Mouse (Mus musculus) right cerebral cortex, postnatal 14 days (tissue): Measurements from ENCODE around the gene Ticrr.

Experiments used
- DNase-seq: peaks from one replicate; pipeline ENCODE4 v3.0.0; 2022

The Ticrr gene

GRCm38 (mm10) chr7:79696495-79696894, 36.5 kb downstream of the Ticrr start:
- no peak for DNase-seq

DNA sequence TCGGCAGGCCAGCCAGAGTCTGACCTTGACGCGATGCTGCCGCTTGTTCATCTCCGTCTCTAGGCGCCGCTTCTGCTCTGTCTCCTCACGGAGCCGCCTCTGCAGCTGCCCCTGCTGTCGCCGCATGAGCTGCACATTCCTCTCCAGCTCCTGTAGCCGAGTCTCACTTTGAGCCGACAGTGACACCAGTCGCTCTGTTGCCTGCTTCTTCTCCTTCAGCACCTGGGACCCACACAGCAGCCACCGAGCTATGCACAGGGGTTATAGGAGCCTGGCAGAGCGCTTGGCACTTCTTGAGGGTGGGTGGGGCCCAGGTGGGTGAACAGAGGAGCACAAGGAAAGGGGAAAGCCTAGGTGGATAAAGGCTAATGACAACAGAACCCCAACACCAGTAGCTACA, 42.8 kb downstream of the Ticrr start:
- no peak for DNase-seq

- DNase-seq = no peak
Measured at GRCm38 (mm10) chr7:79705210-79705609, 45.2 kb downstream of the Ticrr start.

GRCm38 (mm10) chr7:79710130-79710607, 50.2 kb downstream of the Ticrr start:
- DNase-seq = peak; percentile 76

DNA sequence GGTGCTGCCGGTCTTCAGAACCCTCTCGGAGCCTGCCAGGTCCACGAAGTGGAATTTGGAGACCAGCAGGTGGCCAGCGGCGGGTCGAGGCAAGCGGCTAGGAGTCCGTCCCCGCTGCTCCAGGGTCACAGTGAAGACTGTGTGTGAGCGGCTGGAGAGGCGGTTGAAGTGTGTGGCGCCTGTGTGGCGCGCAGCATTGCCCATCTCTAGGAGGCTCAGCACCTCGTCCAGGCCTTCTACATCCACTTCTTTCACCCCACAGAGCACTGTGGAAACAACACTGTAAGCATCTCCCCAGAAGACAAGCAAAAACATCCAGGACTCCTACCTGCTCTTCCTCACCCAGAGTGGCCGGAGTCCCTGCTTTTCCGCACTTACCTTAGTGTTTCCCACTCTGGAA, 50.8 kb downstream of the Ticrr start:
- DNase-seq = no peak

DNA sequence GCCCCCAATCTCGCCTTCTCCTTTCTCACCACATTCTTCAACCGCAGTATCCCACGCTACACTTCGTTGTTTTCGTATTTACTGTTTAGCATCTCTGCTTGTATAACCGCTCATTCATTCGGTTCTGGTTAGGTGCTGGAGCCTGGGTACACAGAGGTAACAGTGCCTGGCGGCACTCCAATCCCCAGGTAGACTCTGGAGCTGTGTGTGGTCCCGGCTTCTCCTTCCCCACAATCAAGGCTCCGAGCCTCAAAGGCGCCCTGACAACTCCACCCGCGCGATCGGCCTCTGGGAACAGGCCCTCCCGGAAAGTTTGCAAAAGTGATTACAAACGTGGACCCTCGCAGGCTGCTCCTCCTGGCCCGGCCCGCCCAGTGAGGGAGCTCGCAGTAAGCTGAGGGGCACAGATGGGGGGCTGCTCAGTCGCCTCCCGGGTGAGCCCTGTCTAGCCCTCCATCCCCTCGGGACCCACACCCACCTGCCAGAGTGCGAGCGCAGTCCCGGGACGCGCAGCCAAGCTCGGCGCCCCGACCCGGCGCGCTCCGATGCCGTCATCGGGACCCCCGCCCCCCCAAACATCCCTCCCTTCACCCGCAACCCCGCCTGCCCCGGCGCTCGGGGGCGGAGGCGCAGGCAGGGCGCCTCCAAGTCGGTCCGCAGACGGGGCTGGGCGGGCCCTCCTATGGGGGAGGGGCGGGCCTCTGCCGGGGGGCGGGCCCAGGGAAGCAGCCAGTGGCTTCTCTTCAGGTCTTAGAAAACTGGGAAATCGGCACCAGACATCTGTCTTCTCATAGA, 55.4 kb downstream of the Ticrr start, which contains the start of gene Kif7:
Kif7 (minus strand) TSS at position 534 of the 795 bp plus-strand sequence.
- DNase-seq = peak; percentile 55

DNA sequence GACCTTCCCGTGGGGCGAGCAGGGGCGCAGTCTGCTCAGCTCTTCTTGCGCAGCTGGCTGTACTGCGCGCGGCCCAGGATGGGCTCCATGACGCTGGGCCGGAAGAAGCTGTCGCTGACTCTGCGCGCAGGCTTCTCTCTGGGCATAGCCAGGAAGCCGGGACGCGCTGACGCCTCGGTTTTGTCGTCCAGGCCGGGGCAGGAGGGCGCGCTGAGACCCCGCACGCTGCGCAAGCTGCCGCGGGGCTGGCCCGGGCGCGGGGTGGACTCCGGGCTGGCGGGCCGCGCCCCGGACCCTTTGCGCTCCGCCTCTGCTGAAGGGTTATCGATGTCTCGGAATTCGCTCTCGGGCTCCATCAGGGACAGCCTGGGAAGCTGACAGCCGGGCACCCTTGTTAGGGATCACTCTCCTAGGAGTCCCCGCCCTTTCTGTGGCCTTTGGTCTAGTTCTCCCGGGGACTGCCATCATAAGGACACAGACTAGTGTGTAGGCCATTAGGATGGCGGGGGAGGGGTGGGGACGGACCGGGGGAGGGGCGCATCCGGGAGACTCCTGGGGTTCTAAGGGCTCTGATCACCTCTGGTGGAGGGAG, 61.5 kb downstream of the Ticrr start:
- peak; percentile 54 for DNase-seq

DNA sequence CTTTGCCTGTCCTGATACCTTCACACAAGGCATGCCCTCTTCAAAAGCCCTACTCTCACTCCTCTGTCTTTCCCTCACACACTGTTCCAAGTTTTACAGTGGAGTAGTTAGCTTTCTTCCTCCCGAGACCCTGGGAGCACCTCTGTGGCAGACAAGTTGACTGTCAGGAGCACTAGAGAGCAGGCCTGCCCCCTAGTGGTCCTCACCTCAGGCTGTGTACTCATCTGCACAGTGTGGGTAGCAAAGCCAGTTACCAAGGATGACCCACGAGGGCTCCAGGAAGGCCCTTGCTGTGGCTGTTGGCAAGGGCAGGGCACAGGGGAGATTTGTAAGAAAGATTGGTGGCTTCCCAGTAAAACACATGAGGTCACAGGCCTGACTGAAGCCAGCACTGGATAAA, 67.1 kb downstream of the Ticrr start:
- DNase-seq = peak; percentile 67

GRCm38 (mm10) chr7:79728219-79728618, 68.2 kb downstream of the Ticrr start:
- peak; percentile 40 for DNase-seq

DNA sequence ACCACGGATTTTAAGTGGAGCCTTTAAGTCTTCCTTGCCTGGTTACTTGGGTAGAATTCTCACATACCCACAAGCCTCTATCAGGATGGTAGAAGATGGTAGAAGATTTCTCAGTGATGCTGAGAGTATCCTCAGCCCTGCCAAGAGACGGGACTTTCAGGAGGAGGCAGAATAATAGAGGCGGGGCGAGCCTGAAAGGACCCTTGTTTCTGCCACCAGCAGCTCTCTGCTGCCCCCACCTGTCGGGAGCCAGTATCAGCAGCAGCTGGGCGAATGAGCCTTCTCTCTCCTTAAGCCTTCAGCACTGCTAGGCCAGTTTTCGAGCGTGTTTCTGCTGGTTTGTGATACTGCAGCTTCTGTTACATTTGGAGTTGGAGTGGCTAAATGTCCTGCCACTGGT, 69.2 kb downstream of the Ticrr start:
- DNase-seq = peak; percentile 72

DNA sequence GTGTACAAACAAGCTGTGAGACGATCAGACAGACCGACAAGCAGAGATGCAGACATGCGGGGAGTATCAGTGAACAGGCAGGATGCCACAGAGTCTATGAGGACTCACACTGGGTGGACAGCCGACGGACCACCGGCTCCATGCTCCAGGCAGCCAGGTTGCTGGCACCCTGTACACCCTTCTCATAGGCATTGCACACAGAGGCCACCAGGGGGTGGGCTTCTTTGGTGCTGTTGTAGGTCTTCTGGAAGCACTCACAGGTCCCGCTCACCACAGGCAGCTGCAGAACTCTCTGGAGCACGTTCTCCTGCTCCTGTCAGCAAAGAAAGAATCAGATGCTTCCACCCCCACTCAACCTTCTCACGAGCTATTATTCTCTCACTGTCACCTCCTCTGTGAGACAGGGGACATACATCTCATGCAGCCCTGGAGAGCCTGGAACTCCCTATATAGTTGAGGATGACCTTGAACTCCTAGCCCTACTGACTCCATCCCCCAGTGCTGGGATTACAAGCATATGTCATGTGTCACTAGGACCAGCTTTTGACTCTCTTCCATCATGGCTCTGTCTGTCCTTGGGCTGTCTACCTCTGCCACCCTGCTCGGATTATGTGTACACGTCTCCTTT, 69.9 kb downstream of the Ticrr start:
- peak; percentile 25 for DNase-seq

DNA sequence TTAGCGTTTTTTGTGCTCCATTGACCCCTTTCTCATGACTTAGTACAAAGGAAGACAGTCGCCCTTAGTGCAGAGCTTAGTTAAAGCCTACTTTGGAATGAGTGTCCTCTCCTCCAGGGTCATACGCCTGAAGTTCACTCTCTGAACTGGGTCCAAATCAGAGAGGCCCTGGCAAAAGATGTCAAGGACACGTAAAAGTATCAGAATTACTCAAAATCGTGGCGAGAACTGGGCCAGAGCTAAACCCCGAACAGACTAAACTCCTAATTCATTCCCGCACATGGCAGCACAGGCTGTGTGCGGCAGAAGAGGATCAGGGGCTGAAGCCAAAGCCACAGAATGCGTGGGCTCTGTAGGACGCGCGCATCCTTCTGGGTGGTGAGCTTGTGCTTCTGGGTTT, 71.4 kb downstream of the Ticrr start:
- DNase-seq = no peak

- DNase-seq = no peak
Measured at GRCm38 (mm10) chr7:79732622-79733021, 72.6 kb downstream of the Ticrr start, which contains the start of gene Plin1. Plin1 (minus strand) TSS chr7:79732903.

DNA sequence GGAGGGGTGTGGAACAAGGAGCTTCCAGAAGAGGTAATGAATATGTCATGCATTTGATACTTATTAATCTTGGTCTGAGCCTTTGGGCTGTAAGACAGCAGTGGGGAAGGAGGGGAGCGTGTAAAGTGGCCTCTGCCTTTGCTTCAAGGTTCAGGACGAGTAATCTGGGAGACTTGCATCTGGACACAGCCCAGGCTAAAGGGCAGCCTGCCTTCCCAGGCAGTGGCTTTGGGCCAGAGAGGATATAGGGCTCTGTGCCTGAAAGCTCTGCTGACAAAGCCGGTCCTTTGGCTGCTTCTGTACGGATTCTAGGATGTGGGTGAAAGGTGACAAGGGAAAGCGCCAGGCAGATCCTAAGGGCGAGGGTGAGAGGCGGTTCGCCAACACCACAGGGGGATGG, 74.6 kb downstream of the Ticrr start:
- no peak for DNase-seq

- no peak for DNase-seq
Measured at GRCm38 (mm10) chr7:79736511-79736910, 76.5 kb downstream of the Ticrr start.

- no peak for DNase-seq
Measured at GRCm38 (mm10) chr7:79738913-79739312, 78.9 kb downstream of the Ticrr start.

GRCm38 (mm10) chr7:79740279-79740678, 80.3 kb downstream of the Ticrr start:
- DNase-seq = no peak

DNA sequence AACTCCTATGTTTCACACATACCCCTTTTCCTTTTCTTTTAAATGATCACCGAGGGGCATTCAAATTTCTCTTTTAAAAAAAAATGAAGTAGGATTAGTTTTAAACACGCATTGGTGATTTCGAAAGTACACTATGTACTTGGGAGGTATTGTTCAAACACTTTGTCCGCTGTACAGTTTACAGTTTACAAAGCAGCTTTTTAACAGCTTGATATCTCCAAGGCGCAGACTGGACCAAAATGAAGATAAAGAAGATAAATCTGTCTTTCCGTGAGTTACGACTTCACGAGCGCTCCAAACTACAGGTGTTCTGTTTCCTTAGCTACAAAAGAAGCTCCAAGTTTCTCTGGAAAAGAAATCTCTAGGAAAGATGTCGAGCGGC, 82.3 kb downstream of the Ticrr start:
- DNase-seq = no peak

DNA sequence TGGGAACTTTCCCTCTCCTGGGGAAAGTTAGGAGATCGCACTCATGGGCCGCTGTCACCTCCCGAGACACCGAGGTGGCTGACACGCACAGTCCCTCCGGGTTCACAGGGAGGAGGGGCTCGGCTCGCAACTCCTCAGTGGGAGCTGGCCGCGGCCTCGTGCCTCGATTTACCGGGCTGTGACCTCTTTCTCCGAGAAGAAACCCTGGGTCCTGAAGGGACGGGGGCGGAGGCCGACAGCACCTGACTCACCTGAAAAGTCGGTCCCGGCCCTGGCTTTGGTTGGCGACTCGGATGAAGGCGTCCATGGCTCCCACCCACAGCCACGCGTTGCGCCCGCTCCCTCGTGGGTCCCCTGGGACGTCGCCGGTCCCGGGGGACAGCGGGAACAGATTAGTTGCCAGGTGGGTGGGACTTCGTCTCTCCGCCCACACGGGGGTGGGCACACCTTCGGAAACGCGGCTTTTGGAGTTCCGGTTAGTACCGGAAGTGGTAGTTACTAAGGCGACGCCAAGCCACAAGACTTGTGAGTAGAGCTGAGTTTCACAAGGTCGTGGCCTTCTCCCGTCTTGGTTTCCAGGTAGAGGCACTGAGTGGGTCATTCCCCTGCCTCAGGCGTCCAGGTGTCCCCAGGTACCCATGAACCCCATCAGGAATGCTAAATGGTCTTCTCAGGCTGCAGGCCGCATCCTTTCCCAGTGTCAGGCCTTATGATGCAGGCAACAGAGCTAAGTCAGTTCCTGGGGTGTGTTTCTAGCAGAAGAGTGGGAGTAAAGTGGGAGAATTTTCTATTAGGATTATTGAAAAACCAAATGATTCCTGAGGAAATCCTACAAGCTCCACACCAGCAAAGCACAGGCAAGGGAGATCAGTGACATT, 82.9 kb downstream of the Ticrr start, which contains the start of the genes Pex11a and Wdr93:
Pex11a (minus strand) TSS at position 473 of the 878 bp plus-strand sequence.
Wdr93 (plus strand) TSS at position 505 of the 878 bp plus-strand sequence.
- DNase-seq = peak; percentile 66

GRCm38 (mm10) chr7:79744051-79744450, 84.1 kb downstream of the Ticrr start:
- DNase-seq = no peak

DNA sequence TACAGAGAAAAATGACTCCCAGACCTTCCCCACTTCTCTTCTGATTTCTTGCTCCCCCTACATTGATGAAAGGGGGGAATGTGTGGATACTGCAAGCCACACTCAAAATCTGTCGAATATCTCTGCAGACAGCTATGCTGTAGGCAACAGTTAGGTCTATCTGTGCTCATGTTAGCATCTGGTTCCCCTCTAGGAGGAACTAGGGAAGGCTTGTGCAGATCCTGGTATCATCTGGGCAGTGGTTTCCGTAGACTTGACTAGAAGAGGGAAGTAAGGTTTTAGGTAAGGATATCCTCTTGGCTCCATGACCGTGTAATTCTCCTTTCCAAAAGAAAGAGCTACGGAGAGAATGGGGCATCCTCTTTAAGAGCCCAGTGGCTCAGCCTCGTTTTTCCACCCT, 84.6 kb downstream of the Ticrr start:
- no peak for DNase-seq

- no peak for DNase-seq
Measured at GRCm38 (mm10) chr7:79747659-79748058, 87.7 kb downstream of the Ticrr start.
